In genomic region chr6:108098171-108098845, GRCm38 (mm10) we compare ENCODE assay signal across 7 mouse cellular contexts. TPM values are rescaled to one million over a fixed set of nuclear protein-coding genes. Genes with fewer than 3 reads are reported as not detected.
A peak's percentile ranks its signal among the peaks of the same experiment; 100 is the strongest.
DNase-seq lines count a peak whose midpoint lies in the region; ATAC-seq and TF ChIP-seq lines count a peak whose summit lies in the region.

No protein-coding gene starts in this region.

- DNase-seq in ZHBTc4 (ENCODE audit: low read depth, low spot score): peak; percentile 86
- peak; percentile 87 for DNase-seq in embryo, embryonic 10 days (ENCODE audit: low spot score)
- peak; percentile 78 to 82 for DNase-seq in heart, adult 18-20 months
- DNase-seq in left cerebral cortex, postnatal 4 days: peak; percentile 64
- peak; percentile 62 for DNase-seq in skeletal muscle tissue, adult 2 months (ENCODE audit: low read depth, low spot score)

- H3K9ac ChIP-seq in intestine, postnatal 0 days (ENCODE audit: low read depth, low read length): no peak overlapping the region
- no peak overlapping the region for H3K9ac ChIP-seq in midbrain, embryonic 13.5 days (replicated peaks)

- no peaks in the 10 kb centered on the region for H3K36me3 ChIP-seq in intestine, postnatal 0 days (ENCODE audit: control insufficient read depth, insufficient read depth)
- H3K36me3 ChIP-seq in midbrain, embryonic 13.5 days: no peaks in the 10 kb centered on the region

- WGBS in intestine, postnatal 0 days: 20% methylated on average over 9 of the region's 9 CpGs
- 15% methylated on average over 9 of the region's 9 CpGs for WGBS in midbrain, embryonic 13.5 days

- ATAC-seq in intestine, postnatal 0 days: peak; percentile 72; the same call in 1 of the 2 replicates
- peak; percentile 86 for ATAC-seq in midbrain, embryonic 13.5 days

- H3K27ac ChIP-seq in intestine, postnatal 0 days (ENCODE audit: low read depth, low read length): no peak overlapping the region
- H3K27ac ChIP-seq in midbrain, embryonic 13.5 days: no peak overlapping the region

- no peaks in the 10 kb centered on the region for H3K27me3 ChIP-seq in intestine, postnatal 0 days (replicated peaks; ENCODE audit: control insufficient read depth, insufficient read depth, low read length)
- H3K27me3 ChIP-seq in midbrain, embryonic 13.5 days: no peaks in the 10 kb centered on the region

- intact Hi-C loops in left cerebral cortex, postnatal 4 days (cut with DNase I): loop anchor here (5.0 to 10.0 kb wide), 2 partner anchors 116 to 309 kb away; partner anchors contain the start of gene Itpr1

- no peak overlapping the region for H3K4me3 ChIP-seq in intestine, postnatal 0 days (ENCODE audit: low read depth, low read length)
- H3K4me3 ChIP-seq in midbrain, embryonic 13.5 days (replicated peaks): no peak overlapping the region

- H3K9me3 ChIP-seq in intestine, postnatal 0 days (ENCODE audit: control insufficient read depth): no peaks in the 10 kb centered on the region
- no peaks in the 10 kb centered on the region for H3K9me3 ChIP-seq in midbrain, embryonic 13.5 days

- TF ChIP-seq CTCF in intestine, postnatal 0 days (IDR thresholded peaks at IDR 0.05; ENCODE audit: low read depth): peak; percentile 85

- peak overlapping the region; percentile 18; the same call in 1 of the 2 replicates for H3K4me2 ChIP-seq in intestine, postnatal 0 days (replicated peaks; ENCODE audit: low read depth)
- 0 out of 2 replicates have a peak overlapping the region, but pooled peaks have one; percentile 5 for H3K4me2 ChIP-seq in midbrain, embryonic 13.5 days (replicated peaks)

- no peaks in the 10 kb centered on the region for H3K4me1 ChIP-seq in intestine, postnatal 0 days (replicated peaks; ENCODE audit: control insufficient read depth, insufficient read depth, low read length)
- H3K4me1 ChIP-seq in midbrain, embryonic 13.5 days (replicated peaks): peaks cover 4% of the 10 kb centered on the region

RNA-seq across cellular contexts. Expression of gene Setmar, which starts 33.5 kb away (rescaled TPM):
- total RNA-seq in heart, adult 18-20 months (2021): 1 to 10 TPM; 3.0 to 3.5 TPM
- polyA plus RNA-seq in intestine, postnatal 0 days (2015; fragmentation: Nextera tagmentation; extraction: Ambion mirVana): 4.3 and 4.5 TPM in 2 replicates
- total RNA-seq in left cerebral cortex, postnatal 4 days (2021): 1 to 10 TPM; 5.0 to 6.4 TPM
- polyA plus RNA-seq in midbrain, embryonic 13.5 days (2015; fragmentation: Nextera tagmentation; extraction: Ambion mirVana): 7.7 and 10.3 TPM in 2 replicates
